Mouse (Mus musculus) spleen, postnatal 4 days (tissue): Measurements from ENCODE around the gene Fignl2.
"Not testable (repeated sequence)": the region's sequence is repeated elsewhere in the genome, so short reads cannot be mapped to it uniquely, and the experiment has no call there.

Experiments
- DNase-seq, 2 experiments: peaks; one replicate each; pipeline ENCODE4 v3.0.0; 2022; ENCODE audit warnings: low spot score in 2 of 2

Fignl2 gene

GRCm38 (mm10) chr15:101077813-101078730 is at the start of gene Fignl2:
Fignl2 (minus strand) TSS chr15:101078567.
- no peak for DNase-seq

- DNase-seq, result no peak
Measured at GRCm38 (mm10) chr15:101126876-101127544, 48.6 kb upstream of the Fignl2 start.

GRCm38 (mm10) chr15:101125561-101125960 is 47.2 kb upstream of the Fignl2 start:
- no peak for DNase-seq

- DNase-seq, result no peak
Measured at GRCm38 (mm10) chr15:101123202-101123601, 44.8 kb upstream of the Fignl2 start.

- no peak for DNase-seq
Measured at GRCm38 (mm10) chr15:101122290-101122589, 43.9 kb upstream of the Fignl2 start.

GRCm38 (mm10) chr15:101121411-101122289 is 43.3 kb upstream of the Fignl2 start:
- DNase-seq, result no peak

GRCm38 (mm10) chr15:101118399-101119125 is 40.2 kb upstream of the Fignl2 start:
- DNase-seq, result no peak

- no peak for DNase-seq
Measured at GRCm38 (mm10) chr15:101115511-101116110, 37.2 kb upstream of the Fignl2 start, which contains the start of gene Ankrd33. Ankrd33 (plus strand) TSS chr15:101115755.

GRCm38 (mm10) chr15:101113778-101114177 is 35.4 kb upstream of the Fignl2 start:
- DNase-seq, result not testable (repeated sequence)

GRCm38 (mm10) chr15:101113176-101113575 is 34.8 kb upstream of the Fignl2 start:
- peak in 1 of 2 experiments; percentile 31 for DNase-seq

GRCm38 (mm10) chr15:101107906-101108671 is 29.7 kb upstream of the Fignl2 start:
- no peak for DNase-seq

GRCm38 (mm10) chr15:101106011-101106410 is 27.6 kb upstream of the Fignl2 start:
- no peak for DNase-seq

- peak; percentile 62 to 86 for DNase-seq
Measured at GRCm38 (mm10) chr15:101105496-101105994, 27.2 kb upstream of the Fignl2 start.

GRCm38 (mm10) chr15:101103605-101104304 is 25.4 kb upstream of the Fignl2 start:
- no peak for DNase-seq

- no peak for DNase-seq
Measured at GRCm38 (mm10) chr15:101100996-101101395, 22.6 kb upstream of the Fignl2 start.

- no peak for DNase-seq
Measured at GRCm38 (mm10) chr15:101097985-101098651, 19.8 kb upstream of the Fignl2 start.

GRCm38 (mm10) chr15:101095392-101095791 is 17.0 kb upstream of the Fignl2 start:
- DNase-seq, result no peak

GRCm38 (mm10) chr15:101094979-101095378 is 16.6 kb upstream of the Fignl2 start:
- DNase-seq, result no peak

- no peak for DNase-seq
Measured at GRCm38 (mm10) chr15:101093988-101094387, 15.6 kb upstream of the Fignl2 start.
